Mouse (Mus musculus) layer of hippocampus, adult 11-12 months (tissue): Measurements from ENCODE around the gene Car5b.

ENCODE experiments used
- DNase-seq: peaks from one replicate; pipeline ENCODE4 v3.0.0; 2022; ENCODE audit warnings: low spot score

The Car5b gene

GRCm38 (mm10) chrX:163958467-163958875 is 69.3 kb downstream of the Car5b start, which contains the start of gene Zrsr2:
Gene Zrsr2 (minus strand): TSS chrX:163958661.
- peak; percentile 79 for DNase-seq

- DNase-seq = peak; percentile 49
These were observed 69.9 kb downstream of the Car5b start for GRCm38 (mm10) chrX:163957803-163958466.

GRCm38 (mm10) chrX:163957381-163957780 is 70.4 kb downstream of the Car5b start:
- no peak for DNase-seq

GRCm38 (mm10) chrX:163951618-163952017 is 76.2 kb downstream of the Car5b start:
- DNase-seq = no peak

- no peak for DNase-seq
These were observed 83.4 kb downstream of the Car5b start for GRCm38 (mm10) chrX:163944381-163944780.

- peak; percentile 51 for DNase-seq
These were observed 89.2 kb downstream of the Car5b start for GRCm38 (mm10) chrX:163938587-163938986.

GRCm38 (mm10) chrX:163934731-163935130 is 93.1 kb downstream of the Car5b start:
- DNase-seq = no peak

- DNase-seq = no peak
These were observed 98.2 kb downstream of the Car5b start for GRCm38 (mm10) chrX:163929550-163929949.
